Mouse (Mus musculus): ENCODE measurements around the gene Pfn2. TPM values are rescaled to one million over a fixed set of nuclear protein-coding genes. Genes with fewer than 3 reads are reported as not detected.

Pfn2 gene
- 5.4 and 11.1 TPM in 2 replicates for polyA plus RNA-seq (2012; rRNA removed)

- H3K4me3 ChIP-seq (replicated peaks; ENCODE audit: extremely low read depth, low read depth, low read length), result peak within 1 kb of the TSS; percentile 100
- WGBS, result under 1% methylated on average over 52 of the region's 52 CpGs
- H3K4me1 ChIP-seq (ENCODE audit: control insufficient read depth, insufficient read depth, low read length), result peaks cover 5% of the 10 kb centered on the region; the same call in 1 of the 2 replicates
- DNase-seq, result peak; percentile 49
- TF ChIP-seq POLR2A (IDR thresholded peaks at IDR 0.05; ENCODE audit: borderline replicate concordance, extremely low read depth, low read depth, low read length) (no peak), CTCF (IDR thresholded peaks at IDR 0.05; ENCODE audit: insufficient read depth, low read length) (no peak)
Measured at GRCm38 (mm10) chr3:57847760-57848185, at the start of gene Pfn2. Gene Pfn2 (minus strand): TSS chr3:57848079.

GRCm38 (mm10) chr3:57882945-57883344 is 35.1 kb upstream of the Pfn2 start:
- DNase-seq, result no peak
- no peaks in the 10 kb centered on the region for H3K4me1 ChIP-seq (ENCODE audit: control insufficient read depth, insufficient read depth, low read length)
- WGBS, result 51% methylated on average over 3 of the region's 3 CpGs
- TF ChIP-seq CTCF (IDR thresholded peaks at IDR 0.05; ENCODE audit: insufficient read depth, low read length) (no peak), POLR2A (IDR thresholded peaks at IDR 0.05; ENCODE audit: borderline replicate concordance, extremely low read depth, low read depth, low read length) (no peak)
- no peak overlapping the region for H3K4me3 ChIP-seq (replicated peaks; ENCODE audit: extremely low read depth, low read depth, low read length)

GRCm38 (mm10) chr3:57846912-57847759 is 743 bp downstream of the Pfn2 start:
- TF ChIP-seq POLR2A (IDR thresholded peaks at IDR 0.05; ENCODE audit: borderline replicate concordance, extremely low read depth, low read depth, low read length), result no peak
- TF ChIP-seq CTCF (IDR thresholded peaks at IDR 0.05; ENCODE audit: insufficient read depth, low read length), result no peak
- WGBS, result under 1% methylated on average over 97 of the region's 104 CpGs
- H3K4me1 ChIP-seq (ENCODE audit: control insufficient read depth, insufficient read depth, low read length), result peaks cover 5% of the 10 kb centered on the region; the same call in 1 of the 2 replicates
- H3K4me3 ChIP-seq (replicated peaks; ENCODE audit: extremely low read depth, low read depth, low read length), result peak overlapping the region; percentile 100
- peak; percentile 59 for DNase-seq

GRCm38 (mm10) chr3:57846662-57846911 is 1.3 kb downstream of the Pfn2 start:
- peaks cover 5% of the 10 kb centered on the region; the same call in 1 of the 2 replicates for H3K4me1 ChIP-seq (ENCODE audit: control insufficient read depth, insufficient read depth, low read length)
- no peak for TF ChIP-seq POLR2A (IDR thresholded peaks at IDR 0.05; ENCODE audit: borderline replicate concordance, extremely low read depth, low read depth, low read length)
- TF ChIP-seq CTCF (IDR thresholded peaks at IDR 0.05; ENCODE audit: insufficient read depth, low read length), result no peak
- H3K4me3 ChIP-seq (replicated peaks; ENCODE audit: extremely low read depth, low read depth, low read length), result peak overlapping the region; percentile 100
- WGBS, result 10% methylated on average over 9 of the region's 9 CpGs
- DNase-seq, result no peak

- DNase-seq, result no peak
- 47% methylated on average over 11 of the region's 11 CpGs for whole genome bisulfite sequencing
- TF ChIP-seq CTCF (IDR thresholded peaks at IDR 0.05; ENCODE audit: insufficient read depth, low read length), result no peak
- no peak for TF ChIP-seq POLR2A (IDR thresholded peaks at IDR 0.05; ENCODE audit: borderline replicate concordance, extremely low read depth, low read depth, low read length)
- H3K4me1 ChIP-seq (ENCODE audit: control insufficient read depth, insufficient read depth, low read length), result peaks cover 5% of the 10 kb centered on the region; the same call in 1 of the 2 replicates
- no peak overlapping the region for H3K4me3 ChIP-seq (replicated peaks; ENCODE audit: extremely low read depth, low read depth, low read length)
Measured at GRCm38 (mm10) chr3:57845786-57846661, 1.9 kb downstream of the Pfn2 start.

- Histone ChIP-seq H3K4me3 (replicated peaks; ENCODE audit: extremely low read depth, low read depth, low read length) (no peak overlapping the region), H3K4me1 (ENCODE audit: control insufficient read depth, insufficient read depth, low read length) (peaks cover 5% of the 10 kb centered on the region; the same call in 1 of the 2 replicates)
- TF ChIP-seq CTCF (IDR thresholded peaks at IDR 0.05; ENCODE audit: insufficient read depth, low read length) (peak; percentile 19; the same call in 1 of the 2 replicates), POLR2A (IDR thresholded peaks at IDR 0.05; ENCODE audit: borderline replicate concordance, extremely low read depth, low read depth, low read length) (no peak)
- DNase-seq, result no peak
Measured at GRCm38 (mm10) chr3:57843775-57844174, 4.1 kb downstream of the Pfn2 start.

- WGBS, result 83% methylated on average over 4 of the region's 4 CpGs
Measured at GRCm38 (mm10) chr3:57836911-57837310, 11.0 kb downstream of the Pfn2 start.

GRCm38 (mm10) chr3:57833585-57833984 is 14.3 kb downstream of the Pfn2 start:
- H3K4me1 ChIP-seq (ENCODE audit: control insufficient read depth, insufficient read depth, low read length), result no peaks in the 10 kb centered on the region
- no peak for DNase-seq
- no peak for TF ChIP-seq POLR2A (IDR thresholded peaks at IDR 0.05; ENCODE audit: borderline replicate concordance, extremely low read depth, low read depth, low read length)
- no peak for TF ChIP-seq CTCF (IDR thresholded peaks at IDR 0.05; ENCODE audit: insufficient read depth, low read length)
- no peak overlapping the region for H3K4me3 ChIP-seq (replicated peaks; ENCODE audit: extremely low read depth, low read depth, low read length)
- WGBS, result 87% methylated on average over 11 of the region's 11 CpGs

More at GRCm38 (mm10) chr3:57836911-57837310, 11.0 kb downstream of the Pfn2 start:
- Histone ChIP-seq H3K4me3 (replicated peaks; ENCODE audit: extremely low read depth, low read depth, low read length) (no peak overlapping the region), H3K4me1 (ENCODE audit: control insufficient read depth, insufficient read depth, low read length) (no peaks in the 10 kb centered on the region)
- TF ChIP-seq CTCF (IDR thresholded peaks at IDR 0.05; ENCODE audit: insufficient read depth, low read length) (no peak), POLR2A (IDR thresholded peaks at IDR 0.05; ENCODE audit: borderline replicate concordance, extremely low read depth, low read depth, low read length) (no peak)
- no peak for DNase-seq

GRCm38 (mm10) chr3:57825866-57826265 is 22.0 kb downstream of the Pfn2 start:
- 96% methylated on average over 3 of the region's 3 CpGs for WGBS
- TF ChIP-seq CTCF (IDR thresholded peaks at IDR 0.05; ENCODE audit: insufficient read depth, low read length) (no peak), POLR2A (IDR thresholded peaks at IDR 0.05; ENCODE audit: borderline replicate concordance, extremely low read depth, low read depth, low read length) (no peak)
- Histone ChIP-seq H3K4me3 (replicated peaks; ENCODE audit: extremely low read depth, low read depth, low read length) (no peak overlapping the region), H3K4me1 (ENCODE audit: control insufficient read depth, insufficient read depth, low read length) (no peaks in the 10 kb centered on the region)
- DNase-seq, result no peak
